29 mouse cellular contexts compared by ENCODE assay signal in the genomic region with DNA sequence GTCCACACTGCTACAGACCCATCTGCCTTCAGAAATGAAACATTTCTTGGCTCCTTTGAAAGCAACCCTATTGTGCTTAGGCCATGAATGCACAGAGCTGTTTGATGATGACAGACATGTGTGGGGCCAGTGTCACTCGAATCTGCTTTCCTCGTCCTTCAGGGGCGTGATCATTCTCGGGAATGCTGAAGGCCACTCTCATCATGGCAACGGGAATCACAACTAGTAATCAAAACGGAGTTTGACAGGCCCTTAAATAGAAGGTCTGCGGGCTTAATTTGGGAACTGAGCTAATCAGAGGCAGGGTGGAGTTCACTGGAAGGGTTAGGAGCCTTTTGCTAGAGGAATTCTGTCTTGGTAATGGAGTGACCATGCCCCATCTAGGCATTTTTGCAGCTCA.
DNase-seq lines count a peak whose midpoint lies in the region; ATAC-seq and TF ChIP-seq lines count a peak whose summit lies in the region.
"Had no signal": no experiment of that assay in that cellular context is flagged by ENCODE, and none has a peak within 500 bp of the region (broad histone marks: within the 10 kb centered on the region; RNA-seq: fewer than 3 reads in every experiment).

No protein-coding gene starts in this region.

- H3ac ChIP-seq in myocyte (ENCODE audit: control insufficient read depth, insufficient read length) = no peak overlapping the region

- no peak for TF ChIP-seq CTCF in intestine, postnatal 0 days (IDR thresholded peaks at IDR 0.05; ENCODE audit: low read depth)

- no peak overlapping the region for H3K4me2 ChIP-seq in embryonic facial prominence, embryonic 15.5 days (replicated peaks)
- no peak overlapping the region for H3K4me2 ChIP-seq in heart, embryonic 13.5 days
- H3K4me2 ChIP-seq in myocyte (ENCODE audit: low read depth) = peak overlapping the region; percentile 3
- no peak overlapping the region for H3K4me2 ChIP-seq in intestine, postnatal 0 days (replicated peaks; ENCODE audit: low read depth)
- H3K4me2 ChIP-seq: embryonic facial prominence, embryonic 13.5 days; forebrain, embryonic 13.5 days; hindbrain, embryonic 13.5 days; limb, embryonic 15.5 days; liver, embryonic 13.5 days; neural tube, embryonic 15.5 days had no signal

- no peaks in the 10 kb centered on the region for H3K27me3 ChIP-seq in heart, embryonic 10.5 days (ENCODE audit: insufficient read depth, poor library complexity, severe bottlenecking)
- H3K27me3 ChIP-seq in embryonic facial prominence, embryonic 15.5 days = no peaks in the 10 kb centered on the region
- H3K27me3 ChIP-seq in heart, embryonic 13.5 days (replicated peaks) = no peaks in the 10 kb centered on the region
- no peaks in the 10 kb centered on the region for H3K27me3 ChIP-seq in myocyte (ENCODE audit: control insufficient read depth, insufficient read depth, insufficient read length)
- H3K27me3 ChIP-seq in intestine, postnatal 0 days (replicated peaks; ENCODE audit: control insufficient read depth, insufficient read depth, low read length) = no peaks in the 10 kb centered on the region
- H3K27me3 ChIP-seq: embryonic facial prominence, embryonic 13.5 days; forebrain, embryonic 13.5 days; hindbrain, embryonic 13.5 days; limb, embryonic 15.5 days; liver, embryonic 13.5 days; neural tube, embryonic 15.5 days had no signal

- no peak overlapping the region for H3K27ac ChIP-seq in heart, embryonic 10.5 days
- no peak overlapping the region for H3K27ac ChIP-seq in embryonic facial prominence, embryonic 15.5 days (replicated peaks)
- peak overlapping the region; percentile 42 for H3K27ac ChIP-seq in heart, embryonic 13.5 days (replicated peaks)
- no peak overlapping the region for H3K27ac ChIP-seq in intestine, postnatal 0 days (ENCODE audit: low read depth, low read length)
- H3K27ac ChIP-seq: embryonic facial prominence, embryonic 13.5 days; forebrain, embryonic 13.5 days; hindbrain, embryonic 13.5 days; limb, embryonic 10.5 days; liver, embryonic 13.5 days; neural tube, embryonic 15.5 days had no signal

- H3K9me3 ChIP-seq in heart, embryonic 10.5 days = no peaks in the 10 kb centered on the region
- no peaks in the 10 kb centered on the region for H3K9me3 ChIP-seq in embryonic facial prominence, embryonic 15.5 days (replicated peaks)
- no peaks in the 10 kb centered on the region for H3K9me3 ChIP-seq in heart, embryonic 13.5 days
- H3K9me3 ChIP-seq in intestine, postnatal 0 days (ENCODE audit: control insufficient read depth) = no peaks in the 10 kb centered on the region
- H3K9me3 ChIP-seq: embryonic facial prominence, embryonic 13.5 days; forebrain, embryonic 13.5 days; hindbrain, embryonic 13.5 days; limb, embryonic 10.5 days; limb, embryonic 15.5 days; liver, embryonic 13.5 days; neural tube, embryonic 15.5 days had no signal

- peak; percentile 40 to 43 for DNase-seq in heart, adult 18-20 months
- no peak for DNase-seq in heart, embryonic 10.5 days (ENCODE audit: low spot score)
- DNase-seq in cerebellum, adult 11 months = no peak
- DNase-seq in adrenal gland, adult (ENCODE audit: inconsistent age in 2 of 2, low spot score in 1 of 2) = no peak
- DNase-seq: adrenal gland, postnatal 14 days; B cell, adult 2 months; cerebellum, adult 11-12 months; cerebellum, adult 9-11 months; embryo, embryonic 11 days; kidney, adult 9 months; kidney, postnatal 10 days; liver, embryonic 13.5 days; lung, adult 2 months; lung, postnatal 14 days; midbrain, embryonic 14.5 days; right cerebral cortex, adult 18-20 months; right cerebral cortex, postnatal 4 days; thymus, postnatal 14 days had no signal

- no peaks in the 10 kb centered on the region for H3K79me2 ChIP-seq in myocyte (ENCODE audit: control insufficient read depth, insufficient read depth)

- no peak for TF ChIP-seq POLR2A in myocyte (IDR thresholded peaks at IDR 0.05; ENCODE audit: insufficient read length, low read depth)

- H3K9ac ChIP-seq in embryonic facial prominence, embryonic 15.5 days = no peak overlapping the region
- no peak overlapping the region for H3K9ac ChIP-seq in heart, embryonic 13.5 days
- no peak overlapping the region for H3K9ac ChIP-seq in intestine, postnatal 0 days (ENCODE audit: low read depth, low read length)
- H3K9ac ChIP-seq: embryonic facial prominence, embryonic 13.5 days; forebrain, embryonic 13.5 days; hindbrain, embryonic 13.5 days; limb, embryonic 15.5 days; liver, embryonic 13.5 days; neural tube, embryonic 15.5 days had no signal

- whole genome bisulfite sequencing in heart, embryonic 10.5 days = 43% methylated on average over 7 of the region's 7 CpGs
- 49% methylated on average over 7 of the region's 7 CpGs for WGBS in embryonic facial prominence, embryonic 15.5 days
- WGBS in heart, embryonic 13.5 days = 28% methylated on average over 7 of the region's 7 CpGs
- 70% methylated on average over 7 of the region's 7 CpGs for WGBS in intestine, postnatal 0 days

- ATAC-seq in embryonic facial prominence, embryonic 15.5 days (ENCODE audit: insufficient number of reproducible peaks, low FRiP score, low TSS enrichment, low read depth) = peak; percentile 29; the same call in 1 of the 2 replicates
- no peak for ATAC-seq in heart, embryonic 13.5 days (ENCODE audit: extremely low read depth, insufficient number of reproducible peaks, low FRiP score, low TSS enrichment)
- no peak for ATAC-seq in intestine, postnatal 0 days
- ATAC-seq: forebrain, embryonic 13.5 days; intestine, embryonic 16.5 days had no signal

- H3K4me1 ChIP-seq in heart, embryonic 10.5 days = no peaks in the 10 kb centered on the region
- no peaks in the 10 kb centered on the region for H3K4me1 ChIP-seq in embryonic facial prominence, embryonic 15.5 days
- H3K4me1 ChIP-seq in heart, embryonic 13.5 days = peaks cover 9% of the 10 kb centered on the region
- H3K4me1 ChIP-seq in intestine, postnatal 0 days (replicated peaks; ENCODE audit: control insufficient read depth, insufficient read depth, low read length) = no peaks in the 10 kb centered on the region
- H3K4me1 ChIP-seq: embryonic facial prominence, embryonic 13.5 days; forebrain, embryonic 13.5 days; hindbrain, embryonic 13.5 days; limb, embryonic 10.5 days; limb, embryonic 15.5 days; liver, embryonic 13.5 days; neural tube, embryonic 15.5 days had no signal

- no peak overlapping the region for H3K4me3 ChIP-seq in heart, embryonic 10.5 days
- no peak overlapping the region for H3K4me3 ChIP-seq in embryonic facial prominence, embryonic 15.5 days (replicated peaks)
- no peak overlapping the region for H3K4me3 ChIP-seq in heart, embryonic 13.5 days
- no peak overlapping the region for H3K4me3 ChIP-seq in myocyte
- H3K4me3 ChIP-seq in intestine, postnatal 0 days (ENCODE audit: low read depth, low read length) = no peak overlapping the region
- H3K4me3 ChIP-seq: embryonic facial prominence, embryonic 13.5 days; forebrain, embryonic 13.5 days; hindbrain, embryonic 13.5 days; limb, embryonic 10.5 days; limb, embryonic 15.5 days; liver, embryonic 13.5 days; neural tube, embryonic 15.5 days had no signal

- no peaks in the 10 kb centered on the region for H3K36me3 ChIP-seq in heart, embryonic 10.5 days
- H3K36me3 ChIP-seq in embryonic facial prominence, embryonic 15.5 days = no peaks in the 10 kb centered on the region
- no peaks in the 10 kb centered on the region for H3K36me3 ChIP-seq in heart, embryonic 13.5 days
- H3K36me3 ChIP-seq in myocyte (ENCODE audit: control insufficient read depth, insufficient read depth) = no peaks in the 10 kb centered on the region
- H3K36me3 ChIP-seq in intestine, postnatal 0 days (ENCODE audit: control insufficient read depth, insufficient read depth) = no peaks in the 10 kb centered on the region
- H3K36me3 ChIP-seq: embryonic facial prominence, embryonic 13.5 days; hindbrain, embryonic 13.5 days; limb, embryonic 10.5 days; limb, embryonic 15.5 days; liver, embryonic 13.5 days; neural tube, embryonic 15.5 days had no signal

TF ChIP-seq in myocyte, 11 proteins besides CTCF, POLR2A, EP300 and RAD21:
- no peak for TF ChIP-seq POLR2AphosphoS2 (IDR thresholded peaks at IDR 0.05; ENCODE audit: insufficient read length, low read depth)
- no peak for TF ChIP-seq TCF3 (IDR thresholded peaks at IDR 0.05; ENCODE audit: insufficient read length, low read depth)
- no peak for TF ChIP-seq MAX (IDR thresholded peaks at IDR 0.05; ENCODE audit: low read depth)
- TF ChIP-seq MYOG (IDR thresholded peaks at IDR 0.05; ENCODE audit: control insufficient read depth in 1 of 3, insufficient read depth in 1 of 3, insufficient read length in 2 of 3, low read depth in 2 of 3) = no peak
- TF ChIP-seq MYOD1 (IDR thresholded peaks at IDR 0.05; ENCODE audit: control insufficient read depth in 1 of 3, insufficient read length in 2 of 3, low read depth in 2 of 3) = no peak

Comparison
In these comparisons a context has a peak if more than half of its experiments do, and no peak if none do; other contexts are left out.
1. DNase-seq: peak in heart, adult 18-20 months (2 of 2); none in heart, embryonic 10.5 days (single experiment), cerebellum, adult 11 months (single experiment) and adrenal gland, adult (0 of 2).